Mouse (Mus musculus): ENCODE results near the gene Cacna1c. TPM values are rescaled to one million over a fixed set of nuclear protein-coding genes. Genes with fewer than 3 reads are reported as not detected.

The Cacna1c gene
- polyA plus RNA-seq, 1 experiment from 2014 or later = 2.3 TPM

DNA sequence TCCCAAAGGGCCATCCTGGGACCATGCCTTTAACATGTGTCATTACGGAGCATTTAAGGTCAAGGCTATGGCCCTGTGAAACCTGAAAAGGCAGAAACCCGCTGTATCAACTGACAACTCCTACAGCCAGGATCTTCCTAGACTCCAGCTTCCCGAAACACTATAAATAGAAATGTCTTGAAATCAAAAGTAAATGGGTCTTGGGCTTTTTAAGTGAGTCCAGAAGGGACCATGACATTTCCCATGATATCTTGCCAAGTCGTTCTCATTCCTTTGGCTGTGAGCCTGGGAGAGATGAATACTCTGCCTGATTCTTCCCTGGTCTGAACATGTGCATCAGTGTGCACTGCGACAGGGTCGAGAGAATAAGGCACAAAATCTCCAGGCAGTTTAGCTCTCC, 158.4 kb downstream of the Cacna1c start:
- WGBS = 49% methylated on average over 6 of the region's 6 CpGs
- H3K4me1 ChIP-seq (replicated peaks; ENCODE audit: control insufficient read depth, insufficient read depth) = 0 out of 2 replicates have a peak, but pooled peaks cover 3% of the 10 kb centered on the region
- H3K4me3 ChIP-seq (ENCODE audit: low read depth, low read length) = no peak overlapping the region
- TF ChIP-seq EP300 (optimal IDR thresholded peaks at IDR 0.05) (no peak), CTCF (IDR thresholded peaks at IDR 0.05; ENCODE audit: low read depth) (no peak)
- no peaks in the 10 kb centered on the region for H3K9me3 ChIP-seq (ENCODE audit: control insufficient read depth, low read length)
- H3K9ac ChIP-seq (ENCODE audit: low read length) = no peak overlapping the region
- H3K27ac ChIP-seq (replicated peaks) = peak overlapping the region; percentile 53; the same call in 1 of the 2 replicates
- ATAC-seq (ENCODE audit: low FRiP score, low TSS enrichment) (no peak), DNase-seq (ENCODE audit: low spot score) (no peak)
- H3K36me3 ChIP-seq (ENCODE audit: control insufficient read depth, insufficient read depth, low read length) = no peaks in the 10 kb centered on the region
- H3K4me2 ChIP-seq (replicated peaks; ENCODE audit: low read depth) = no peak overlapping the region
- no peaks in the 10 kb centered on the region for H3K27me3 ChIP-seq (ENCODE audit: control insufficient read depth, insufficient read depth, low read length)

DNA sequence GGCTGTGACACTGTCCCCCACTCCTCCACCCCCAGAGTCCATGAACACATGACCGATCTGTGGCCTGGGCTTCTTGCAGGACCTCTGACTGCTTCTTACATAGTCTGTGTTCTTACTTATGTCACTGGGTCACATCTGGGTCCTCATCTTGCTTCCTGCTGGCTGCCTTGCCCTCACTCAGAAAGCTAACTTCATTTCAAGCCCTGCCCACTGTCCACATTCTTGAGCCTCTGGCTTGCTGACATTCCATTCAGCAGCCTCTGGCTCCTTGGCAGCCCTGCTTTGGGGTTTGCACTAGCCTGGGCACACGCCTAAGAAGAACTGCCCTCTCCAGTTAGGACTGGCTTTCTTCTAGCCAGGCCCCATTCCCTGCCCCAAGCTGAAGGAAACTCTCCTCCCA, 159.2 kb downstream of the Cacna1c start:
- no peak overlapping the region for H3K4me3 ChIP-seq (ENCODE audit: low read depth, low read length)
- TF ChIP-seq CTCF (IDR thresholded peaks at IDR 0.05; ENCODE audit: low read depth) = no peak
- TF ChIP-seq EP300 (optimal IDR thresholded peaks at IDR 0.05) = no peak
- no peaks in the 10 kb centered on the region for H3K27me3 ChIP-seq (ENCODE audit: control insufficient read depth, insufficient read depth, low read length)
- peak overlapping the region; percentile 31; the same call in 1 of the 2 replicates for H3K27ac ChIP-seq (replicated peaks)
- DNase-seq (ENCODE audit: low spot score) (no peak), ATAC-seq (ENCODE audit: low FRiP score, low TSS enrichment) (no peak)
- H3K36me3 ChIP-seq (ENCODE audit: control insufficient read depth, insufficient read depth, low read length) = no peaks in the 10 kb centered on the region
- H3K4me1 ChIP-seq (replicated peaks; ENCODE audit: control insufficient read depth, insufficient read depth) = 0 out of 2 replicates have a peak, but pooled peaks cover 3% of the 10 kb centered on the region
- WGBS = 53% methylated on average over 2 of the region's 2 CpGs
- no peak overlapping the region for H3K4me2 ChIP-seq (replicated peaks; ENCODE audit: low read depth)
- H3K9me3 ChIP-seq (ENCODE audit: control insufficient read depth, low read length) = no peaks in the 10 kb centered on the region
- H3K9ac ChIP-seq (ENCODE audit: low read length) = no peak overlapping the region

DNA sequence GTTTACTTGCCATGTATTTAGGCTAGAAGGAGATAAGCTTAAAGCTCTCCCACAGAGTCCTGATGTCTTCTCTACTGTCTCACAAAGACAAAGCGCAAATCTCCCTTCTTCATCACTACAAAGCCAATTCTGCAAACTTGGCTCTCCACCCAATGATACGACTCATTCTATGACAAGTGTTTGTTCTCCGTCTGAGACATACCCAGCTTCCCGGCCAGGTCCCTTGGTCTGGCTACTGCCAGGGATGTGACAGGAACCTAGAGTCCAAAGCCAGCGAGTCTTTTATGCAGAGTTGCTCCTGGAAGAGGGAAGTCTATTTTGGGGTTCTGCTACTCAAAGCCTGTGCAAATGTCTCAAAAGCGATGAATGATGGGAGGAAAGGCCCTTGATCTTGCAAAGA, 160.9 kb downstream of the Cacna1c start:
- WGBS = 61% methylated on average over 6 of the region's 6 CpGs
- no peak for TF ChIP-seq EP300 (optimal IDR thresholded peaks at IDR 0.05)
- no peak for TF ChIP-seq CTCF (IDR thresholded peaks at IDR 0.05; ENCODE audit: low read depth)
- H3K9ac ChIP-seq (ENCODE audit: low read length) = no peak overlapping the region
- no peaks in the 10 kb centered on the region for H3K9me3 ChIP-seq (ENCODE audit: control insufficient read depth, low read length)
- no peak overlapping the region for H3K27ac ChIP-seq (replicated peaks)
- no peak for DNase-seq (ENCODE audit: low spot score)
- no peak overlapping the region for H3K4me3 ChIP-seq (ENCODE audit: low read depth, low read length)
- no peaks in the 10 kb centered on the region for H3K36me3 ChIP-seq (ENCODE audit: control insufficient read depth, insufficient read depth, low read length)
- H3K4me2 ChIP-seq (replicated peaks; ENCODE audit: low read depth) = no peak overlapping the region
- 0 out of 2 replicates have a peak, but pooled peaks cover 3% of the 10 kb centered on the region for H3K4me1 ChIP-seq (replicated peaks; ENCODE audit: control insufficient read depth, insufficient read depth)
- no peaks in the 10 kb centered on the region for H3K27me3 ChIP-seq (ENCODE audit: control insufficient read depth, insufficient read depth, low read length)
- no peak for ATAC-seq (ENCODE audit: low FRiP score, low TSS enrichment)

DNA sequence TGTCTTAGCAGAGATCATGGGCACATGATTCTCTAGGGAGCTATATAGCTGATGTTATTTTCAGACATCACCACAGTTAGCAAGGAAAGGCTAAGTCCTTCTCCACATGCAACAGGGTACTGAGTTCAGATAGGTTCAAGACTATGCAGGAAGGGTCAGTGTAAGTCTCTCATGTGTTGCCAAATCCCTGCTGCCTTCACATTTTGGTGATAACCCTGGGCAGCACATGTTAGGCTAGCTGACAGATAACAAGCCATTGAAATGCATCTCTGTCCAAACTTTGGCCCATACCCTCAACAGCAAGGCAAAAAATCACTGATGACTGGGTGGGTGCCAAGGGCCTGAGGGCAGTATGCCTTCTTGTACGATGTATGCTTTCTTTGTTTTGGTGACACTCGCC, 161.3 kb downstream of the Cacna1c start:
- Histone ChIP-seq H3K36me3 (ENCODE audit: control insufficient read depth, insufficient read depth, low read length) (no peaks in the 10 kb centered on the region), H3K27me3 (ENCODE audit: control insufficient read depth, insufficient read depth, low read length) (no peaks in the 10 kb centered on the region), H3K4me1 (replicated peaks; ENCODE audit: control insufficient read depth, insufficient read depth) (0 out of 2 replicates have a peak, but pooled peaks cover 3% of the 10 kb centered on the region), H3K4me2 (replicated peaks; ENCODE audit: low read depth) (no peak overlapping the region), H3K27ac (replicated peaks) (no peak overlapping the region), H3K4me3 (ENCODE audit: low read depth, low read length) (no peak overlapping the region), H3K9ac (ENCODE audit: low read length) (no peak overlapping the region), H3K9me3 (ENCODE audit: control insufficient read depth, low read length) (no peaks in the 10 kb centered on the region)
- no peak for DNase-seq (ENCODE audit: low spot score)
- ATAC-seq (ENCODE audit: low FRiP score, low TSS enrichment) = no peak
- no peak for TF ChIP-seq EP300 (optimal IDR thresholded peaks at IDR 0.05)
- no peak for TF ChIP-seq CTCF (IDR thresholded peaks at IDR 0.05; ENCODE audit: low read depth)
- 79% methylated on average over 2 of the region's 2 CpGs for WGBS

DNA sequence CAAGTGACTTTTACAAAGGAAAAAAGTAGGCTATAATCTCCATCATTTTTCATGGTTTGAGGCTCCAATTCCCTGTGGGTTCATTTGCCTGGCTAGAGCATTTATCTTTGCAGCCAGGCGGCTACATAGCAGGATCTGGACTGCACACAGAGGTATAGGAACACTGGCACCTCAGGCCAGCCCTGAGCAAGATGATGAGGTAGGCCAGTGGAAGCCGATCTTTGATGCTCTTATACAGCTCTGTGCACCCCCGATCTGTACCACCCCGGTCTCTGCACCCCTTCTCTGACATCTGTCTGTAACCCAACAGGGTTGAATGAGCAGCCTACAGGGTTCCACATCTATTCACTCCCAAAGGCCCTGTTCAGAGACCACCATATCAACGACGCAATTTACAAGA, 168.3 kb downstream of the Cacna1c start:
- Histone ChIP-seq H3K4me3 (ENCODE audit: low read depth, low read length) (no peak overlapping the region), H3K36me3 (ENCODE audit: control insufficient read depth, insufficient read depth, low read length) (no peaks in the 10 kb centered on the region), H3K9ac (ENCODE audit: low read length) (no peak overlapping the region), H3K27ac (replicated peaks) (no peak overlapping the region), H3K27me3 (ENCODE audit: control insufficient read depth, insufficient read depth, low read length) (no peaks in the 10 kb centered on the region), H3K4me2 (replicated peaks; ENCODE audit: low read depth) (no peak overlapping the region), H3K9me3 (ENCODE audit: control insufficient read depth, low read length) (no peaks in the 10 kb centered on the region), H3K4me1 (replicated peaks; ENCODE audit: control insufficient read depth, insufficient read depth) (no peaks in the 10 kb centered on the region)
- DNase-seq (ENCODE audit: low spot score) (no peak), ATAC-seq (ENCODE audit: low FRiP score, low TSS enrichment) (no peak)
- no peak for TF ChIP-seq EP300 (optimal IDR thresholded peaks at IDR 0.05)
- TF ChIP-seq CTCF (IDR thresholded peaks at IDR 0.05; ENCODE audit: low read depth) = no peak
- WGBS = 83% methylated on average over 6 of the region's 6 CpGs

DNA sequence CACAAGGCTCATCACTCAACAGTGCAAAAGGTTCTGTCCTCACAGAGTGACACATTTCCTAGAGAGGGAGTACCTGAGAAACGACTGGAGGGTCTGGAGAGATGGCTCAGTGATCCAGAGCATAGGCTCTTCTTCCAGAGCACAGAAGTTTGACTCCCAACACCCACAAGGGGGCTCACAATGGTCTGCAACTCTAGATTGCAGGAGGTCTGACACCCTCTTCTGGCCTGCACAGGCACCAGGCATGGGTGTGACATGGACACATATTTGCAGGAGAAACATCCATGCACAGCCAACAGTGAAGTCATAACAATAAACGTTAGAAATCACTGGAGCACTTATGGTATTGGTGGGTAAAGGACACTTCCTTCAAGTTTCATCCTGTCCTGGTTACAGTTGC, 173.4 kb downstream of the Cacna1c start:
- TF ChIP-seq EP300 (optimal IDR thresholded peaks at IDR 0.05) (no peak), CTCF (IDR thresholded peaks at IDR 0.05; ENCODE audit: low read depth) (peak; percentile 45)
- H3K9ac ChIP-seq (ENCODE audit: low read length) = no peak overlapping the region
- no peak overlapping the region for H3K4me3 ChIP-seq (ENCODE audit: low read depth, low read length)
- no peak overlapping the region for H3K27ac ChIP-seq (replicated peaks)
- 52% methylated on average over 2 of the region's 2 CpGs for WGBS
- ATAC-seq (ENCODE audit: low FRiP score, low TSS enrichment) (no peak), DNase-seq (ENCODE audit: low spot score) (no peak)
- no peak overlapping the region for H3K4me2 ChIP-seq (replicated peaks; ENCODE audit: low read depth)
- H3K27me3 ChIP-seq (ENCODE audit: control insufficient read depth, insufficient read depth, low read length) = no peaks in the 10 kb centered on the region
- no peaks in the 10 kb centered on the region for H3K9me3 ChIP-seq (ENCODE audit: control insufficient read depth, low read length)
- H3K36me3 ChIP-seq (ENCODE audit: control insufficient read depth, insufficient read depth, low read length) = no peaks in the 10 kb centered on the region
- H3K4me1 ChIP-seq (replicated peaks; ENCODE audit: control insufficient read depth, insufficient read depth) = no peaks in the 10 kb centered on the region
